Mouse (Mus musculus) T-helper 1 cell (primary cell): Measurements from ENCODE around the gene Fem1b.

Experiments used
- in situ Hi-C: fragments of 300-600 bp; cut with MboI, MseI; formaldehyde crosslinking; loops from one replicate; pipeline ENCODE4 v1.15.1; 2025; ENCODE audit warnings: high pct_unique_total_duplicates

Gene Fem1b

GRCm38 (mm10) chr9:62782976-62783781 lies 28.6 kb downstream of the Fem1b start:
- in situ Hi-C loops, result no loop called here

- in situ Hi-C loops, result no loop called here
Observed at GRCm38 (mm10) chr9:62781965-62782364, 29.8 kb downstream of the Fem1b start.

- in situ Hi-C loops, result no loop called here
Observed at GRCm38 (mm10) chr9:62778721-62779120, 33.0 kb downstream of the Fem1b start.

GRCm38 (mm10) chr9:62777461-62777860 lies 34.3 kb downstream of the Fem1b start:
- in situ Hi-C loops, result no loop called here

- in situ Hi-C loops, result no loop called here
Observed at GRCm38 (mm10) chr9:62775464-62775863, 36.3 kb downstream of the Fem1b start.

GRCm38 (mm10) chr9:62772746-62773145 lies 39.0 kb downstream of the Fem1b start:
- in situ Hi-C loops, result no loop called here

GRCm38 (mm10) chr9:62768361-62768760 lies 43.4 kb downstream of the Fem1b start:
- in situ Hi-C loops, result loop anchor here (10.0 kb wide), 1 partner anchor 764 kb away; no protein-coding TSS in a partner anchor

GRCm38 (mm10) chr9:62767464-62767863 lies 44.3 kb downstream of the Fem1b start:
- in situ Hi-C loops, result loop anchor here (10.0 kb wide), 1 partner anchor 763 kb away; no protein-coding TSS in a partner anchor

GRCm38 (mm10) chr9:62765346-62765745 lies 46.4 kb downstream of the Fem1b start:
- in situ Hi-C loops, result loop anchor here (10.0 kb wide), 1 partner anchor 761 kb away; no protein-coding TSS in a partner anchor

GRCm38 (mm10) chr9:62763478-62763877 lies 48.3 kb downstream of the Fem1b start:
- in situ Hi-C loops, result loop anchor here (10.0 kb wide), 1 partner anchor 759 kb away; no protein-coding TSS in a partner anchor

- in situ Hi-C loops, result no loop called here
Observed at GRCm38 (mm10) chr9:62759601-62760000, 52.1 kb downstream of the Fem1b start.

- in situ Hi-C loops, result no loop called here
Observed at GRCm38 (mm10) chr9:62758288-62758687, 53.4 kb downstream of the Fem1b start.

GRCm38 (mm10) chr9:62750381-62750780 lies 61.4 kb downstream of the Fem1b start:
- in situ Hi-C loops, result no loop called here

- in situ Hi-C loops, result no loop called here
Observed at GRCm38 (mm10) chr9:62749666-62750065, 62.1 kb downstream of the Fem1b start.

GRCm38 (mm10) chr9:62746646-62747045 lies 65.1 kb downstream of the Fem1b start:
- in situ Hi-C loops, result no loop called here

- in situ Hi-C loops, result loop anchor here (5.0 kb wide), 1 partner anchor 657 kb away; no protein-coding TSS in a partner anchor
Observed at GRCm38 (mm10) chr9:62744558-62745275, 67.0 kb downstream of the Fem1b start.
